Mouse (Mus musculus) neural tube, embryonic 15.5 days (tissue): ENCODE results near the gene Fxyd6. TPM values are rescaled to one million over a fixed set of nuclear protein-coding genes. Genes with fewer than 3 reads are reported as not detected.

Experiments
- ATAC-seq: fragments of 200-750 bp; cut with Nextera tagmentation; 2 replicates; pipeline ENCODE4 v1.8.0; 2017; ENCODE audit warnings: mild to moderate bottlenecking, moderate TSS enrichment, moderate library complexity; ENCODE audit not compliant: low FRiP score
- H3K27ac ChIP-seq: fragments of 300-500 bp; sonication (generic); replicated peaks from 2 replicates; pipeline ENCODE4 v1.5.1; 2015; ENCODE audit warnings: mild to moderate bottlenecking, inconsistent platforms
- H3K27me3 ChIP-seq: fragments of 300-500 bp; sonication (generic); replicated peaks from 2 replicates; pipeline ENCODE4 v1.6.1; 2015; ENCODE audit warnings: inconsistent platforms
- H3K36me3 ChIP-seq: fragments of 300-500 bp; sonication (generic); 2 replicates; pipeline ENCODE4 v1.6.1; 2015; ENCODE audit warnings: inconsistent platforms
- H3K4me1 ChIP-seq: fragments of 300-500 bp; sonication (generic); 2 replicates; pipeline ENCODE4 v1.6.1; 2015; ENCODE audit warnings: inconsistent platforms
- H3K4me2 ChIP-seq: fragments of 300-500 bp; sonication (generic); 2 replicates; pipeline ENCODE4 v1.6.1; 2015; ENCODE audit warnings: inconsistent platforms, mild to moderate bottlenecking, moderate library complexity
- H3K4me3 ChIP-seq: fragments of 300-500 bp; sonication (generic); replicated peaks from 2 replicates; pipeline ENCODE4 v1.5.1; 2015; ENCODE audit warnings: mild to moderate bottlenecking, inconsistent platforms
- H3K9ac ChIP-seq: fragments of 300-500 bp; sonication (generic); replicated peaks from 2 replicates; pipeline ENCODE4 v1.6.1; 2015; ENCODE audit warnings: mild to moderate bottlenecking, inconsistent platforms
- H3K9me3 ChIP-seq: fragments of 300-500 bp; sonication (generic); replicated peaks from 2 replicates; pipeline ENCODE4 v1.6.1; 2016; ENCODE audit warnings: inconsistent platforms
- WGBS: fragments of 180-500 bp; shearing (Covaris S2); methylation state at CpG from one replicate; pipeline ENCODE4 v1.1.7; 2015; ENCODE audit warnings: mixed read lengths; 5-methylcytosine and 5-hydroxymethylcytosine counted together
- polyA plus RNA-seq: library from polyadenylated mRNA; unstranded; fragments of >200 nt; fragmentation: Nextera tagmentation; extraction: Ambion mirVana; gene quantifications from 2 replicates; pipeline ENCODE4 v1.2.1, GENCODE M21; 2015

The Fxyd6 gene
- polyA plus RNA-seq, 1 experiment from 2014 or later: 531 TPM

GRCm38 (mm10) chr9:45412700-45413477 lies 42.9 kb downstream of the Fxyd6 start:
- WGBS: 85% methylated on average over 4 of the region's 4 CpGs
- Histone ChIP-seq H3K36me3 (no peaks in the 10 kb centered on the region), H3K4me3 (no peak overlapping the region), H3K4me2 (no peak overlapping the region), H3K9ac (no peak overlapping the region), H3K4me1 (peaks cover 13% of the 10 kb centered on the region), H3K27ac (no peak overlapping the region), H3K9me3 (no peaks in the 10 kb centered on the region), H3K27me3 (peaks cover 4% of the 10 kb centered on the region; the same call in 1 of the 2 replicates)
- no peak for ATAC-seq

DNA sequence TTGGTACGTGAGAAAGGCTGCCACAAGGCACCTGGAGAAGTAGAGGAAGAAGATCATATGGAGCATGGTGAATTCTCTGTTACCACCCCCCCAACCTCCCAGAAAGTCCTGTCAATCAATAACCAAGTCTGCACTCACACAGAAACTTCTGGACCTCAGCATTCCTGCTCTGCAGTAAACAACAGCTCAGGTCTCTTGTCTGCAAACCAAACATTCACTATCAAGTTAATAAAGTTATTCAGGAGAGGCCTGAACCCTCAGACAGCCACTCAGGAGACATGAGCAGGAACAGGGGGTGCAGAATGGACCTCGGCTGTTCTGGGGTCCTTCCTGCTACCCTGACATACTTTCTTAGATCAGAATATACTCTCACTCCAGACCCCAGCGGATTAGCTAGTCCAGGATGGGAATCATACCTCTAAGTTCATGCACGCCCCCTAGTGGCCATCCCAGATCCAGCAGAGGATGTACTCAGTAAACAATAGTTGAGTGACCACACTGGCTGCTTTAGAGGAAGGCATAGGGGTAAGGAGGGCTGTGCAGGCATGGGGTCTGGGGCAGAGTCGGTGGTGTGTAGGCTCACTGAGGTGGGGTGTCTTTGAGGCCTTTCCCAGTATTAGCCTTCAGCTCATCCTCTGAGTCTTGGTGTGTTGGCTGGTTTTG lies 43.6 kb downstream of the Fxyd6 start:
- no peak overlapping the region for H3K27ac ChIP-seq
- H3K4me3 ChIP-seq: no peak overlapping the region
- ATAC-seq: no peak

DNA sequence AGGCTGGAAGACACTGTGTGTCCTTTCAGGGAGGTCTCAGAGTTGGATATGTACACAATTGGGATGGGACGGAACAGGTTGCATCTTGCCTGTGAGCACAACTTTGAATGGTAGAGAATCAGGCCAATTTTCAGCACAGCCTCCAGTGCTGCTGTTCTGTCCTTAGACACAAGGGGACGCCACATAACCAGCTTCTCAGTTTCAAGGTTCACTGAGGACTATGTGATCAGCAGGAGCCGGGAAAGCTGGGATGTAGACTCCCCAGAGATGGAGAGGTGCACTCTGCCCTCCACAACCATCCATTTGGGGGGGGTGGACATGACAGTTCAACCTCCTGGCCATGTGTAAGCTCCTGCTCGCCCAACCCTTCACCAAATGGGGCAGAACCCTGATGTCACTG lies 45.9 kb downstream of the Fxyd6 start:
- Histone ChIP-seq H3K27me3 (0 out of 2 replicates have a peak, but pooled peaks cover 3% of the 10 kb centered on the region), H3K27ac (no peak overlapping the region), H3K9me3 (no peaks in the 10 kb centered on the region), H3K4me1 (peaks cover 7% of the 10 kb centered on the region), H3K4me3 (no peak overlapping the region), H3K9ac (no peak overlapping the region), H3K36me3 (no peaks in the 10 kb centered on the region), H3K4me2 (no peak overlapping the region)
- 42% methylated on average over 4 of the region's 4 CpGs for WGBS
- ATAC-seq: no peak

More for the DNA sequence above, 43.6 kb downstream of the Fxyd6 start:
- H3K9me3 ChIP-seq: no peaks in the 10 kb centered on the region
- no peaks in the 10 kb centered on the region for H3K36me3 ChIP-seq
- WGBS: 59% methylated on average over 5 of the region's 5 CpGs
- H3K27me3 ChIP-seq: peaks cover 7% of the 10 kb centered on the region; the same call in 1 of the 2 replicates
- no peak overlapping the region for H3K4me2 ChIP-seq
- H3K9ac ChIP-seq: no peak overlapping the region
- peaks cover 7% of the 10 kb centered on the region for H3K4me1 ChIP-seq

GRCm38 (mm10) chr9:45417245-45417644 lies 47.3 kb downstream of the Fxyd6 start:
- H3K4me2 ChIP-seq: no peak overlapping the region
- no peak for ATAC-seq
- WGBS: 28% methylated on average over 8 of the region's 8 CpGs

DNA sequence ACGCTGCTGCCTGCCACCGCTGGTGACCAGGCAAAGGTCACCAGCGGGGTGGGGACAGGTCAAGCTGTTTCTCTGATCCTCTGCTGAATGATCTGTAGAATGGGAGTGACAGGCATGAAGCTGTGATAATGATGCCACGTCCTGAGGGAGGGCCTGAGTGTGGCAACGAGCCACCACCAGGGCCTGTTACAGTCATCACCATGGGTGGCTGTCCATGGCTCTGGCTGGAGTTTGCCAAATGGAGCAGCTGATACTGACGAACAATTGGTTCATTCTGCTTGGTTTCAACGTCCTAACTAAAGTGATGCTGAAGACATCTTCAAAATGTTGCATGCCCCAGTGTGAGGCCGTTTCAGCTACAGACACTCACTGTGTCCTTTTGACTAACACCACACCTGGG lies 48.3 kb downstream of the Fxyd6 start:
- H3K9ac ChIP-seq: no peak overlapping the region
- ATAC-seq: no peak
- no peaks in the 10 kb centered on the region for H3K4me1 ChIP-seq
- H3K27me3 ChIP-seq: 0 out of 2 replicates have a peak, but pooled peaks cover 3% of the 10 kb centered on the region
- H3K27ac ChIP-seq: no peak overlapping the region
- 64% methylated on average over 8 of the region's 8 CpGs for WGBS
- H3K4me2 ChIP-seq: no peak overlapping the region
- H3K4me3 ChIP-seq: no peak overlapping the region
- H3K9me3 ChIP-seq: no peaks in the 10 kb centered on the region
- H3K36me3 ChIP-seq: no peaks in the 10 kb centered on the region

More at GRCm38 (mm10) chr9:45417245-45417644, 47.3 kb downstream of the Fxyd6 start:
- Histone ChIP-seq H3K27me3 (0 out of 2 replicates have a peak, but pooled peaks cover 3% of the 10 kb centered on the region), H3K9ac (no peak overlapping the region), H3K36me3 (no peaks in the 10 kb centered on the region), H3K4me1 (peaks cover 3% of the 10 kb centered on the region), H3K9me3 (no peaks in the 10 kb centered on the region), H3K4me3 (no peak overlapping the region), H3K27ac (no peak overlapping the region)

DNA sequence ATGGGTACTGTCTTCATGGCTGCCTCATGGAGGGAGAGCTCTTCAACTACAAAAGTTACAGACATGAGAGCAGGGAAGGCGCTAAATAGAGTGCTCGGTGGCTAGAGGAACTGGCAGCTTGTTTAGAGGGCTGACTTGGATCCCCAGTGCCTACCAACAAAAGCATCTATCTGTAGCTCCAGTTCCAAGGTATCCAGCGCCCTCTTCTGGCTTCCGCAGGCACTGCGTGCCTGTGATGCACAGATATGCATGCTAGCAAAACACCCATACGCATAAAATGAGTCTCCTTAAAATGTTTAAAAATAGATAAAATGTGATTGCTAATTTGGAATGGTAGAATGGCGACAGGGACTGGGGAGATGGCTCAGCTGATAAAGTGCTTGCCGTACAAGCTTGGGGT lies 51.2 kb downstream of the Fxyd6 start:
- Histone ChIP-seq H3K4me1 (no peaks in the 10 kb centered on the region), H3K4me2 (no peak overlapping the region), H3K9me3 (no peaks in the 10 kb centered on the region), H3K27ac (no peak overlapping the region), H3K4me3 (no peak overlapping the region), H3K9ac (no peak overlapping the region), H3K36me3 (no peaks in the 10 kb centered on the region), H3K27me3 (0 out of 2 replicates have a peak, but pooled peaks cover 8% of the 10 kb centered on the region)
- no peak for ATAC-seq
- WGBS: 67% methylated on average over 8 of the region's 8 CpGs

DNA sequence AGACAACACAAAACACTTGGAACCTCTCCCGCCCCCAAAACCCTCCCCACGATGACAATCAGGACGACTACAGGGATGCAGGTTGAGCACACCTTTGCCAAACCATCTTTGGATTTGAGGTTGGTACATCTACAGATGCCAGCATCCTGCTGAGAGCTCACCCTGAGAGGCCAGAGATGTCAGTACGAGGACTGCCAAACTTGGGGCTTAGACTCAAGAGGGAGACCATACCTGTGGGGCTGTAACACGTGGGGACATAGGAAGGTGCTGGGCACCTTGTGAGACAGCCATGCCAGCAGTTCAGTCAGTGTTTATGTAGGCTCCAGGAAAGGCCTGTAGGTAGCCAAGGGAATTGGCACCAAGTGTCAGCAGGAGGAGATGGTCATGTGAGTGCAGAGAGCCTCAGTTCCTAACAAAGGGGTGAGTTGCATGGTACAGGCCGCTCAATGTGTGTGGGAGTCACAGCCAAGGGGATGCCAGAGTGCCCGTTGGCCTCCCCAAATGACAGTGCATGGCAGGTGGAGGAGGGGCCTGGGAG lies 52.8 kb downstream of the Fxyd6 start:
- H3K36me3 ChIP-seq: no peaks in the 10 kb centered on the region
- 79% methylated on average over 7 of the region's 7 CpGs for WGBS
- H3K9me3 ChIP-seq: no peaks in the 10 kb centered on the region
- ATAC-seq: no peak
- H3K4me1 ChIP-seq: no peaks in the 10 kb centered on the region
- peaks cover 15% of the 10 kb centered on the region; the same call in 1 of the 2 replicates for H3K27me3 ChIP-seq
- H3K4me2 ChIP-seq: no peak overlapping the region
- H3K9ac ChIP-seq: no peak overlapping the region
- H3K4me3 ChIP-seq: no peak overlapping the region
- no peak overlapping the region for H3K27ac ChIP-seq

DNA sequence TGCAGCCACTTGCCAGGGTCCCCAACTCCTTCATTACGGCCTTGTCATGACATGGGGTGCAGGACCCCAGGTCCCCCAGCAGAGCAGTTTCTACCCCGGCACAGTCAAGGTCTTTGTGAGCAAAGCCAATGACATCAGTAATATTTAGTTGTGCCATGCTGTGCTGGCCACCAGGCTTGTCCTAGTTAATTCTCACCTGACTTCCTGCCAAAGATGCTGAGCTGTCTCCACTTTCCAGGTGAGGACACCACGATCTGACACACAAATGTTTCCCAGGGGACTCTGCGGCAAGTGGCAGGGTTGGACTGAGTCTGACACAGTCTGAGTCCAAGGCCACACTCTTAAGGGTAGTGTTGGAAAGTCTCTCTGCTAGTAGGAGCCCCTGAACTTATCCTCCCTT lies 56.5 kb downstream of the Fxyd6 start, which contains the start of gene Dscaml1:
Gene Dscaml1 (plus strand): TSS at position 173 of the 400 bp plus-strand sequence.
- peaks cover 38% of the 10 kb centered on the region for H3K27me3 ChIP-seq

DNA sequence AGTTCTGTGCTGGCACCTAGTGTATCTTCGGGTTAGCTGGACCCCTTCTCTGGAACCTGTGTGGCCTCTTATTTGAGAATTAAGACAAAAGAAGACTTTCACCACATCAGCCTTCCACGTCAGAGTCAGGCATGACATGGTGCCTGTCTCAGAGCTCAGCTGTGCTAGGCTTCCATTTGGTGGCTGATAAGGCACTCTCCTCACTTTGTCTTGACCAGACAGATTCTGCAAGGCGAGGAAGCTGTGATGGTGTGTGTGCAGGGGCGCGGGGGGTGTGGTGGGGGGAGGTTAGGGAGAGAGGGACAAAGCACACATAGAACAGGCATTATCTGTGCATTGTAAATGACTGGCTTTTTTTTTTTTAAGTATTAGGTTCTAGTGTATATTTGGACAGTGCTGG lies 59.4 kb downstream of the Fxyd6 start:
- peaks cover 50% of the 10 kb centered on the region for H3K4me1 ChIP-seq
- 35% methylated on average over 5 of the region's 5 CpGs for WGBS
- no peak for ATAC-seq
- H3K9me3 ChIP-seq: no peaks in the 10 kb centered on the region
- peaks cover 50% of the 10 kb centered on the region for H3K27me3 ChIP-seq
- H3K9ac ChIP-seq: no peak overlapping the region
- no peaks in the 10 kb centered on the region for H3K36me3 ChIP-seq
- H3K27ac ChIP-seq: 0 out of 2 replicates have a peak overlapping the region, but pooled peaks have one; percentile 45
- H3K4me3 ChIP-seq: peak overlapping the region; percentile 59; the same call in 1 of the 2 replicates
- peak overlapping the region; percentile 75 for H3K4me2 ChIP-seq

More for the DNA sequence above, 56.5 kb downstream of the Fxyd6 start, which contains the start of gene Dscaml1:
- Histone ChIP-seq H3K27ac (no peak within 1 kb of the TSS), H3K36me3 (no peaks in the 10 kb centered on the region), H3K4me2 (no peak within 1 kb of the TSS), H3K4me1 (peaks cover 22% of the 10 kb centered on the region), H3K9ac (no peak within 1 kb of the TSS), H3K9me3 (no peaks in the 10 kb centered on the region), H3K4me3 (no peak within 1 kb of the TSS)
- 84% methylated on average over 4 of the region's 4 CpGs for WGBS
- no peak for ATAC-seq

- no peaks in the 10 kb centered on the region for H3K9me3 ChIP-seq
- peak overlapping the region; percentile 75 for H3K4me2 ChIP-seq
- WGBS: 3% methylated on average over 48 of the region's 54 CpGs
- H3K9ac ChIP-seq: peak overlapping the region; percentile 78
- H3K27me3 ChIP-seq: peaks cover 47% of the 10 kb centered on the region
- peak; percentile 66; the same call in 1 of the 2 replicates for ATAC-seq
- H3K27ac ChIP-seq: peak overlapping the region; percentile 86
- peaks cover 57% of the 10 kb centered on the region for H3K4me1 ChIP-seq
- H3K36me3 ChIP-seq: no peaks in the 10 kb centered on the region
- H3K4me3 ChIP-seq: peak overlapping the region; percentile 59
Observed at GRCm38 (mm10) chr9:45429951-45430697, 60.1 kb downstream of the Fxyd6 start.

- Histone ChIP-seq H3K27me3 (peaks cover 47% of the 10 kb centered on the region), H3K27ac (peak overlapping the region; percentile 86), H3K4me3 (peak overlapping the region; percentile 59), H3K4me1 (peaks cover 63% of the 10 kb centered on the region), H3K9me3 (no peaks in the 10 kb centered on the region), H3K36me3 (no peaks in the 10 kb centered on the region), H3K9ac (peak overlapping the region; percentile 78), H3K4me2 (peak overlapping the region; percentile 75)
- WGBS: under 1% methylated on average over 17 of the region's 17 CpGs
- ATAC-seq: no peak; the same call in 1 of the 2 replicates
Observed at GRCm38 (mm10) chr9:45430698-45430959, 60.6 kb downstream of the Fxyd6 start.
